Mouse (Mus musculus) frontal cortex, adult (tissue): ENCODE data around the gene Exoc6.
A peak's percentile ranks its signal among the peaks of the same experiment; 100 is the strongest.
"Not testable (repeated sequence)": the region's sequence is repeated elsewhere in the genome, so short reads cannot be mapped to it uniquely, and the experiment has no call there.

ENCODE experiments used
- ATAC-seq: cut with Nextera tagmentation; 2 replicates; pipeline ENCODE4 v1.9.2; 2017; ENCODE audit warnings: mild to moderate bottlenecking, moderate library complexity, mixed read lengths; ENCODE audit not compliant: low TSS enrichment

Gene Exoc6

GRCm38 (mm10) chr19:37550101-37551039 lies at the start of gene Exoc6:
Gene Exoc6, plus strand, starts transcription at chr19:37550418.
- ATAC-seq, result peak; percentile 93

GRCm38 (mm10) chr19:37502996-37503395 lies 47.2 kb upstream of the Exoc6 start:
- no peak for ATAC-seq

- ATAC-seq, result no peak
These were observed 44.2 kb upstream of the Exoc6 start for GRCm38 (mm10) chr19:37506066-37506465.

- ATAC-seq, result no peak
These were observed 43.6 kb upstream of the Exoc6 start for GRCm38 (mm10) chr19:37506614-37507013.

GRCm38 (mm10) chr19:37509725-37510124 lies 40.5 kb upstream of the Exoc6 start:
- peak; percentile 97 for ATAC-seq

GRCm38 (mm10) chr19:37514811-37515292 lies 35.4 kb upstream of the Exoc6 start:
- ATAC-seq, result peak; percentile 64; the same call in 1 of the 2 replicates

- ATAC-seq, result no peak
These were observed 32.8 kb upstream of the Exoc6 start for GRCm38 (mm10) chr19:37517419-37517818.

- no peak for ATAC-seq
These were observed 29.3 kb upstream of the Exoc6 start for GRCm38 (mm10) chr19:37520740-37521433.

- ATAC-seq, result no peak
These were observed 28.8 kb upstream of the Exoc6 start for GRCm38 (mm10) chr19:37521434-37521781.

- ATAC-seq, result no peak
These were observed 26.7 kb upstream of the Exoc6 start for GRCm38 (mm10) chr19:37523280-37524062.

GRCm38 (mm10) chr19:37525925-37526324 lies 24.3 kb upstream of the Exoc6 start:
- ATAC-seq, result no peak

- no peak for ATAC-seq
These were observed 23.4 kb upstream of the Exoc6 start for GRCm38 (mm10) chr19:37526768-37527167.

GRCm38 (mm10) chr19:37527736-37528135 lies 22.5 kb upstream of the Exoc6 start:
- ATAC-seq, result not testable (repeated sequence)

GRCm38 (mm10) chr19:37528581-37528980 lies 21.6 kb upstream of the Exoc6 start:
- no peak for ATAC-seq

- no peak for ATAC-seq
These were observed 20.9 kb upstream of the Exoc6 start for GRCm38 (mm10) chr19:37529296-37529695.

GRCm38 (mm10) chr19:37529975-37530515 lies 20.2 kb upstream of the Exoc6 start:
- peak; percentile 44 for ATAC-seq

- ATAC-seq, result no peak
These were observed 19.6 kb upstream of the Exoc6 start for GRCm38 (mm10) chr19:37530601-37531000.

GRCm38 (mm10) chr19:37531200-37531845 lies 18.9 kb upstream of the Exoc6 start:
- peak; percentile 47; the same call in 1 of the 2 replicates for ATAC-seq

- ATAC-seq, result no peak
These were observed 17.0 kb upstream of the Exoc6 start for GRCm38 (mm10) chr19:37533196-37533595.

GRCm38 (mm10) chr19:37534737-37535365 lies 15.4 kb upstream of the Exoc6 start:
- no peak for ATAC-seq

- ATAC-seq, result no peak
These were observed 13.8 kb upstream of the Exoc6 start for GRCm38 (mm10) chr19:37536426-37536825.
